Comparison of ENCODE assay signal across 14 mouse cellular contexts in the genomic region with DNA sequence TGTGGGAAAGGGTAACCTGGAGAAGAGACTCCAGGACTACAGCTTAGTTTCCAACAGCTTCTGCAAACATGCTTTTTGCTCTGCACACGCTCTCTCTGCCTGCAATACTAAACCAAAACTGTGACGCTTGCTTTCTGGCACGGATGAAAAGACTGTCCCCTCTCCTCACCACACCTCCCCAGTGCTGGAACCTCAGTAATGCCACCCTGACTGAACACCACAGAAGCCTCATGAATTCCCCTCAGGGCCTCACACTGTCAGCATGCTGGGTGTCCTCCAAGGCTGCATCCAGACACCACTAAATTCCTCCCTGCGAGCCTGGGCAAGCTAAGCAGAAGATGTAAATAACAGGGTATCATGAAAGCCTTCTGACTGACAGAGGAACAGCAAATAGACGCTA. TPM values are rescaled to one million over a fixed set of nuclear protein-coding genes. Genes with fewer than 3 reads are reported as not detected.
A peak's percentile ranks its signal among the peaks of the same experiment; 100 is the strongest.
DNase-seq lines count a peak whose midpoint lies in the region; ATAC-seq and TF ChIP-seq lines count a peak whose summit lies in the region.
"Had no signal": no experiment of that assay in that cellular context is flagged by ENCODE, and none has a peak within 500 bp of the region (broad histone marks: within the 10 kb centered on the region; RNA-seq: fewer than 3 reads in every experiment).

No protein-coding gene starts in this region.

- no peak for TF ChIP-seq EP300 in lung, postnatal 0 days (IDR thresholded peaks at IDR 0.05)

- no peaks in the 10 kb centered on the region for H3K27me3 ChIP-seq in heart, embryonic 13.5 days (replicated peaks)
- H3K27me3 ChIP-seq in lung, postnatal 0 days (replicated peaks; ENCODE audit: insufficient read depth, low read length) = no peaks in the 10 kb centered on the region
- H3K27me3 ChIP-seq in embryonic facial prominence, embryonic 11.5 days (ENCODE audit: control insufficient read depth, insufficient read depth, low read length) = no peaks in the 10 kb centered on the region
- H3K27me3 ChIP-seq: liver, embryonic 13.5 days had no signal

- H3K4me3 ChIP-seq in heart, embryonic 13.5 days = no peak overlapping the region
- no peak overlapping the region for H3K4me3 ChIP-seq in lung, postnatal 0 days (ENCODE audit: low read depth, low read length)
- H3K4me3 ChIP-seq in embryonic facial prominence, embryonic 11.5 days (ENCODE audit: low read depth, low read length) = no peak overlapping the region
- H3K4me3 ChIP-seq in olfactory bulb, adult 2 months (ENCODE audit: insufficient read depth, low read depth, low read length) = no peak overlapping the region
- H3K4me3 ChIP-seq: liver, embryonic 13.5 days; myocyte had no signal

- peaks cover 26% of the 10 kb centered on the region for H3K4me1 ChIP-seq in heart, embryonic 13.5 days
- H3K4me1 ChIP-seq in lung, postnatal 0 days (ENCODE audit: insufficient read depth, low read depth, low read length) = no peaks in the 10 kb centered on the region
- no peaks in the 10 kb centered on the region for H3K4me1 ChIP-seq in embryonic facial prominence, embryonic 11.5 days (ENCODE audit: control insufficient read depth, insufficient read depth, low read length)
- peaks cover 13% of the 10 kb centered on the region for H3K4me1 ChIP-seq in olfactory bulb, adult 2 months (ENCODE audit: control insufficient read depth, insufficient read depth, low read length)

- 29% methylated on average over 5 of the region's 5 CpGs for WGBS in heart, embryonic 13.5 days
- WGBS in lung, postnatal 0 days = 37% methylated on average over 5 of the region's 5 CpGs
- 36% methylated on average over 5 of the region's 5 CpGs for WGBS in embryonic facial prominence, embryonic 11.5 days
- 17% methylated on average over 5 of the region's 5 CpGs for WGBS in olfactory bulb, adult 2 months

- H3K4me2 ChIP-seq in heart, embryonic 13.5 days = no peak overlapping the region
- no peak overlapping the region for H3K4me2 ChIP-seq in lung, postnatal 0 days (replicated peaks; ENCODE audit: low read depth, low read length)
- no peak overlapping the region for H3K4me2 ChIP-seq in embryonic facial prominence, embryonic 11.5 days (ENCODE audit: low read depth, low read length)
- H3K4me2 ChIP-seq: liver, embryonic 13.5 days had no signal

- ATAC-seq in heart, embryonic 13.5 days (ENCODE audit: extremely low read depth, insufficient number of reproducible peaks, low FRiP score, low TSS enrichment) = no peak
- ATAC-seq in lung, postnatal 0 days = no peak
- ATAC-seq in embryonic facial prominence, embryonic 11.5 days (replicated peaks; ENCODE audit: insufficient number of reproducible peaks, low FRiP score, low TSS enrichment, low read depth) = no peak; the same call in 1 of the 2 replicates
- ATAC-seq: CD4-positive, CD25-positive, alpha-beta regulatory T cell, adult 4 months had no signal

- peak overlapping the region; percentile 25; the same call in 1 of the 2 replicates for H3K9ac ChIP-seq in heart, embryonic 13.5 days
- no peak overlapping the region for H3K9ac ChIP-seq in lung, postnatal 0 days (replicated peaks; ENCODE audit: low read depth)
- H3K9ac ChIP-seq in embryonic facial prominence, embryonic 11.5 days (replicated peaks; ENCODE audit: low read length) = no peak overlapping the region
- H3K9ac ChIP-seq: liver, embryonic 13.5 days had no signal

- H3K9me3 ChIP-seq in heart, embryonic 13.5 days = no peaks in the 10 kb centered on the region
- no peaks in the 10 kb centered on the region for H3K9me3 ChIP-seq in lung, postnatal 0 days (ENCODE audit: low read length)
- no peaks in the 10 kb centered on the region for H3K9me3 ChIP-seq in embryonic facial prominence, embryonic 11.5 days (replicated peaks; ENCODE audit: control insufficient read depth, low read length)
- H3K9me3 ChIP-seq: liver, embryonic 13.5 days had no signal

- no peak for TF ChIP-seq CTCF in lung, postnatal 0 days (IDR thresholded peaks at IDR 0.05)
- TF ChIP-seq CTCF in olfactory bulb, adult 2 months (IDR thresholded peaks at IDR 0.05; ENCODE audit: insufficient read depth, low read depth, low read length) = no peak

- no peak for DNase-seq in heart, adult 18-20 months
- peak; percentile 33 for DNase-seq in lung, postnatal 0 days (ENCODE audit: low spot score)
- DNase-seq in lung, adult 18-20 months = no peak
- peak; percentile 41 for DNase-seq in embryonic facial prominence, embryonic 11.5 days (ENCODE audit: low spot score)
- DNase-seq in frontal cortex, postnatal 25 days (ENCODE audit: low spot score in 2 of 2) = no peak
- no peak for DNase-seq in cerebellum, adult 18-20 months
- DNase-seq: gastrocnemius, postnatal 36 days; liver, embryonic 13.5 days; thymus, adult 2 months had no signal

- no peak overlapping the region for H3K27ac ChIP-seq in heart, embryonic 13.5 days (replicated peaks)
- no peak overlapping the region for H3K27ac ChIP-seq in lung, postnatal 0 days (ENCODE audit: low read length)
- no peak overlapping the region for H3K27ac ChIP-seq in embryonic facial prominence, embryonic 11.5 days (replicated peaks; ENCODE audit: low read depth, low read length)
- peak overlapping the region; percentile 50; the same call in 1 of the 2 replicates for H3K27ac ChIP-seq in olfactory bulb, adult 2 months (ENCODE audit: insufficient read depth, low read depth, low read length)
- H3K27ac ChIP-seq: liver, embryonic 13.5 days had no signal

- no peak for TF ChIP-seq POLR2A in olfactory bulb, adult 2 months (IDR thresholded peaks at IDR 0.05; ENCODE audit: insufficient read depth, low read depth, low read length)

- H3K36me3 ChIP-seq in heart, embryonic 13.5 days = peaks cover 35% of the 10 kb centered on the region
- 0 out of 2 replicates have a peak, but pooled peaks cover 4% of the 10 kb centered on the region for H3K36me3 ChIP-seq in lung, postnatal 0 days (ENCODE audit: insufficient read depth, low read length)
- H3K36me3 ChIP-seq in embryonic facial prominence, embryonic 11.5 days (replicated peaks; ENCODE audit: control insufficient read depth, insufficient read depth, low read depth, low read length) = no peaks in the 10 kb centered on the region
- H3K36me3 ChIP-seq: liver, embryonic 13.5 days had no signal

RNA-seq across cellular contexts. Expression of gene Tulp3, which starts 16.8 kb away (rescaled TPM):
- polyA plus RNA-seq in heart, embryonic 13.5 days (2015; fragmentation: Nextera tagmentation; extraction: Ambion mirVana) = 9.1 and 10.1 TPM in 2 replicates
- total RNA-seq in heart, adult 18-20 months (2021) = 1 to 10 TPM; 5.6 to 6.1 TPM
- 9.5 and 10.9 TPM in 2 replicates for polyA plus RNA-seq in lung, postnatal 0 days (2015; fragmentation: Nextera tagmentation; extraction: Ambion mirVana)
- polyA plus RNA-seq in embryonic facial prominence, embryonic 11.5 days (2014; fragmentation: Nextera tagmentation; extraction: Ambion mirVana) = 16.6 and 18.2 TPM in 2 replicates
- polyA plus RNA-seq in olfactory bulb, adult 2 months (2012; ENCODE audit: insufficient read depth, insufficient read length, low replicate concordance, missing spikeins) = not detected in 2 replicates

RNA-seq across cellular contexts. Expression of gene Rhno1, which starts 23.8 kb away (rescaled TPM):
- polyA plus RNA-seq in heart, embryonic 13.5 days (2015; fragmentation: Nextera tagmentation; extraction: Ambion mirVana) = 71.8 and 82.5 TPM in 2 replicates
- total RNA-seq in heart, adult 18-20 months (2021) = 10 to 100 TPM in 1 of 2 experiments, 1 to 10 TPM in 1; 8.8 to 10.6 TPM
- polyA plus RNA-seq in lung, postnatal 0 days (2015; fragmentation: Nextera tagmentation; extraction: Ambion mirVana) = 41.8 and 43.8 TPM in 2 replicates
- 172 and 174 TPM in 2 replicates for polyA plus RNA-seq in embryonic facial prominence, embryonic 11.5 days (2014; fragmentation: Nextera tagmentation; extraction: Ambion mirVana)
- polyA plus RNA-seq in olfactory bulb, adult 2 months (2012; ENCODE audit: insufficient read depth, insufficient read length, low replicate concordance, missing spikeins) = not detected in 2 replicates

RNA-seq across cellular contexts. Expression of gene Foxm1, which starts 23.9 kb away (rescaled TPM):
- 23.6 and 23.7 TPM in 2 replicates for polyA plus RNA-seq in heart, embryonic 13.5 days (2015; fragmentation: Nextera tagmentation; extraction: Ambion mirVana)
- under 1 TPM; 0.52 to 0.98 TPM for total RNA-seq in heart, adult 18-20 months (2021)
- polyA plus RNA-seq in lung, postnatal 0 days (2015; fragmentation: Nextera tagmentation; extraction: Ambion mirVana) = 1.3 and 2.0 TPM in 2 replicates
- 40.7 and 43.4 TPM in 2 replicates for polyA plus RNA-seq in embryonic facial prominence, embryonic 11.5 days (2014; fragmentation: Nextera tagmentation; extraction: Ambion mirVana)
- polyA plus RNA-seq in olfactory bulb, adult 2 months (2012; ENCODE audit: insufficient read depth, insufficient read length, low replicate concordance, missing spikeins) = not detected in 2 replicates

RNA-seq across cellular contexts. Expression of gene Tex52, which starts 36.4 kb away (rescaled TPM):
- polyA plus RNA-seq in heart, embryonic 13.5 days (2015; fragmentation: Nextera tagmentation; extraction: Ambion mirVana) = 0.28 TPM in 1 of 2 replicates, not detected in the other
- total RNA-seq in heart, adult 18-20 months (2021) = not detected
- 0.13 and 0.17 TPM in 2 replicates for polyA plus RNA-seq in lung, postnatal 0 days (2015; fragmentation: Nextera tagmentation; extraction: Ambion mirVana)
- polyA plus RNA-seq in embryonic facial prominence, embryonic 11.5 days (2014; fragmentation: Nextera tagmentation; extraction: Ambion mirVana) = 0.31 and 0.36 TPM in 2 replicates
- not detected in 2 replicates for polyA plus RNA-seq in olfactory bulb, adult 2 months (2012; ENCODE audit: insufficient read depth, insufficient read length, low replicate concordance, missing spikeins)
- total RNA-seq: gastrocnemius, postnatal 36 days had no signal
- polyA plus RNA-seq: CD4-positive, CD25-positive, alpha-beta regulatory T cell, adult 4 months; liver, embryonic 13.5 days had no signal

RNA-seq across cellular contexts. Expression of gene Gm44596, which starts 36.4 kb away (rescaled TPM):
- not detected in 2 replicates for polyA plus RNA-seq in heart, embryonic 13.5 days (2015; fragmentation: Nextera tagmentation; extraction: Ambion mirVana)
- total RNA-seq in heart, adult 18-20 months (2021) = not detected
- polyA plus RNA-seq in lung, postnatal 0 days (2015; fragmentation: Nextera tagmentation; extraction: Ambion mirVana) = not detected in 2 replicates
- not detected in 2 replicates for polyA plus RNA-seq in embryonic facial prominence, embryonic 11.5 days (2014; fragmentation: Nextera tagmentation; extraction: Ambion mirVana)
- not detected in 2 replicates for polyA plus RNA-seq in olfactory bulb, adult 2 months (2012; ENCODE audit: insufficient read depth, insufficient read length, low replicate concordance, missing spikeins)
- total RNA-seq: gastrocnemius, postnatal 36 days; layer of hippocampus, adult 8-10 months had no signal
- polyA plus RNA-seq: CD4-positive, CD25-positive, alpha-beta regulatory T cell, adult 4 months; liver, embryonic 13.5 days; myocyte; thymus, adult 2 months had no signal

Comparison
In these comparisons a context has a peak if more than half of its experiments do, and no peak if none do; other contexts are left out.
1. DNase-seq: peak in lung, postnatal 0 days (single experiment) and embryonic facial prominence, embryonic 11.5 days (single experiment); none in heart, adult 18-20 months (0 of 2), lung, adult 18-20 months (0 of 2), frontal cortex, postnatal 25 days (0 of 2) and cerebellum, adult 18-20 months (0 of 2).
2. RNA of gene Rhno1, which starts 23.8 kb away (polyA plus RNA-seq): 172 to 174 TPM in embryonic facial prominence, embryonic 11.5 days, 71.8 to 82.5 TPM in heart, embryonic 13.5 days and 41.8 to 43.8 TPM in lung, postnatal 0 days; not detected in olfactory bulb, adult 2 months; every median in the first group is over 10 times any median in the second.